Mouse (Mus musculus) v-Abl transformed pro-B cells (cell line): Measurements from ENCODE around the gene Spock2.
"Not testable (repeated sequence)": the region's sequence is repeated elsewhere in the genome, so short reads cannot be mapped to it uniquely, and the experiment has no call there.

ENCODE experiments used
- in situ Hi-C, 2 experiments: fragments of 400-800 bp; cut with MboI; formaldehyde crosslinking; loops; one replicate each; pipeline ENCODE4 v1.15.1; 2025; ENCODE audit not compliant: unreplicated experiment in 2 of 2

Spock2 gene

GRCm38 (mm10) chr10:60174506-60174905, 68.5 kb downstream of the Spock2 start:
- in situ Hi-C loops: no loop called here

GRCm38 (mm10) chr10:60175306-60175705, 69.3 kb downstream of the Spock2 start:
- in situ Hi-C loops: not testable (repeated sequence)
